Mouse (Mus musculus): Measurements from ENCODE around the gene Sema6d.

DNA sequence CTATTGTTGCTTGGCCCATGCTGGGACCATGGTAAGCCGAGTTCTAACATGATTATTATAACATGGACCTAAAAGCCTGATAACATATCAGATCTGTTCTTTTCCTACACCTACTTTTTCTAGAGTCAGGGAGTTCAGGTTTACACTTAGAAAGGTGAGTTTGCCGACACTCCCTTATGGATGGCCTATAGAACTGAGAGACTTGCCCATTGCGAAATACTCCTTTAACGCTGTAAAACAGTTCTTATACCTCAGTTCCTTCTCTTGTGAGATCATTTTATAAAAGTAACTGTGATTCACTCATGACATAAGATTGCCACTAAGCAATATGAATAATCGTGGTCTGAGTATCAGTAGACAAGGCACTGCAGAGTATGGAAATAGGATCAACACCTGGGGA is 307.5 kb downstream of the Sema6d start:
- TF ChIP-seq POLR2A (IDR thresholded peaks at IDR 0.05; ENCODE audit: borderline replicate concordance, extremely low read depth, insufficient read depth, insufficient read length, poor library complexity, severe bottlenecking) (no peak), CTCF (IDR thresholded peaks at IDR 0.05; ENCODE audit: borderline replicate concordance, extremely low read depth, insufficient read depth, insufficient read length) (no peak)

Data from brain, embryonic 14.5 days (tissue).